Mouse (Mus musculus): ENCODE results near the gene Ubl7. TPM values are rescaled to one million over a fixed set of nuclear protein-coding genes. Genes with fewer than 3 reads are reported as not detected.

The Ubl7 gene
- 51.5 TPM for polyA plus RNA-seq (2017; shearing (Covaris generic))

GRCm38 (mm10) chr9:57910254-57911160 lies at the start of gene Ubl7:
Gene Ubl7, plus strand, starts transcription at chr9:57910979.

DNA sequence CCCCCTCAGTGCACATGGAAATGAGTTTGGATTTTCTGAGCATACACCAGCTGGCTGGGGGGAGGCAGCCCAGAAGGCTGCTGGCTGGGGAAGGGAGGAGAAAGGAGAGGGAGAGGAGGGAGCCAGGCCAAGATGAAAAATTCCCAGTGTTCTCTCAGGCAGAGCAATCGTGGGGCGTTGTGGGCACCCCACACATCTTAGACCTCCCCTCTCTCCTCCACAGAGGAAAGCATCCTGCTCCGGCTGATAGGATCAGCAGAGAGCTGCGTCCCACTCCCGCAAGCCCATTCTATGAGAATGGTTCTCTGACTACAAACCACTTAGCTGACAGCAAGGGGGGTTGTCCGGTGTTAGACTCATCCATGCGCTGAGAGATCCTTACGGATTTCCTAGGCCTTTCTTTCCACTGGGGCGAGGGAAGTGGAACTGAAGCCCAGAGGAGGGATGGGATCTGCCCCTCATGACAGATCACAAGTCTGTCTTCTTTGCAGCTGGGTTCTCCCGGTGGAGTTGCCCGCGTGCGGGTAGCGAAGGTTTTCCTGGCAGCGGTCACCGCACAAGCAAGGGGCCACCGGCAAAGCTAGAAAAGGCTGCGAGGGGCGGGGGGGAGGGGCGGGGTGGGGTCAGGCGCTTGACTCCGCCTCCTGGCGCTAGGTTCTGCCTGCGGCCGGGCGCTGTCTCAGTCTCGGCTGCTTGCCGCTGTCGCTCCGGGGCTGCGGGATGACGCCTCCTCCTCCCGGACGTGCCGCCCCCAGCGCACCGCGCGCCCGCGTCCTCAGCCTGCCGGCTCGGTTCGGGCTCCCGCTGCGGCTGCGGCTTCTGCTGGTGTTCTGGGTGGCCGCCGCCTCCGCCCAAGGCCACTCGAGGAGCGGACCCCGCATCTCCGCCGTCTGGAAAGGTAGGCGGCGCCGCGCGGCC lies 28.9 kb downstream of the Ubl7 start, which contains the start of gene Sema7a:
Gene Sema7a (plus strand): TSS at position 682 of the 918 bp plus-strand sequence.

Other genes with a start within 250 kb of the Ubl7 start
- not detected for gene Cyp1a2, start 227.3 kb upstream of the Ubl7 start, polyA plus RNA-seq (2017; shearing (Covaris generic))
- gene Cyp1a1, start 223.1 kb upstream of the Ubl7 start, polyA plus RNA-seq (2017; shearing (Covaris generic)), result 0.14 TPM
- gene Edc3, start 202.4 kb upstream of the Ubl7 start, polyA plus RNA-seq (2017; shearing (Covaris generic)), result 30.3 TPM
- gene Clk3, start 145.1 kb upstream of the Ubl7 start, polyA plus RNA-seq (2017; shearing (Covaris generic)), result 231 TPM
- gene Arid3b, start 74.2 kb upstream of the Ubl7 start, polyA plus RNA-seq (2017; shearing (Covaris generic)), result 46.9 TPM
- gene Sema7a, start 29.1 kb downstream of the Ubl7 start, polyA plus RNA-seq (2017; shearing (Covaris generic)), result 3.6 TPM
- not detected for gene Cyp11a1, start 95.4 kb downstream of the Ubl7 start, polyA plus RNA-seq (2017; shearing (Covaris generic))
- gene Stra6, start 152.8 kb downstream of the Ubl7 start, polyA plus RNA-seq (2017; shearing (Covaris generic)), result not detected
- gene Ccdc33, start 207.8 kb downstream of the Ubl7 start, polyA plus RNA-seq (2017; shearing (Covaris generic)), result not detected

Data from effector memory CD4-positive, alpha-beta T cell, adult 5 months (primary cell).